Mouse (Mus musculus): Measurements from ENCODE around the gene Fam234a. TPM values are rescaled to one million over a fixed set of nuclear protein-coding genes. Genes with fewer than 3 reads are reported as not detected.
A peak's percentile ranks its signal among the peaks of the same experiment; 100 is the strongest.

Gene Fam234a
- polyA plus RNA-seq, 1 experiment from 2014 or later, result 123 TPM

DNA sequence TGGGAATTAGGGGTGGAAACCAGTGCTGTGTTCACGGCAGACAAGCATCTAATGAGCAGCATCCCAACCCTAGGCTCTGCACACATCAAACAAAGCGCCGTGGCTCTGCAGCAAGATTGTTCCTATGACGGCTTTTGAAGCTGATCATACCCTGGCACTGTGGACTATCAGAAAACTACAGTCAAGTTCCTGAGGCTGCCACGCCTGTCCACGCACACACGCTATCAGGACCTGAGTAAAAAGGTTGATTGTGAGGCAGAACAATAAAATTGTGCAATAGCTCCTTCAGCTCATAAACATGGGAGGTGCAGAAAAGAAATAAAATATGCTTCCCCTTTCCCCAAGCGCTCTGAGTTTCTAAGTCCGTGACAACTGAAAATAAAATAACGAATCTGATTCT lies 6.4 kb downstream of the Fam234a start:
- no peaks in the 10 kb centered on the region for H3K27me3 ChIP-seq (replicated peaks; ENCODE audit: control insufficient read depth, insufficient read depth, low read length)
- peak; percentile 84 for ATAC-seq
- no peak overlapping the region for H3K4me3 ChIP-seq (ENCODE audit: low read length)
- H3K4me2 ChIP-seq (ENCODE audit: low read depth, low read length), result peak overlapping the region; percentile 30
- 60% methylated on average over 10 of the region's 10 CpGs for WGBS
- no peaks in the 10 kb centered on the region for H3K36me3 ChIP-seq (ENCODE audit: control insufficient read depth, insufficient read depth, low read length)
- H3K9me3 ChIP-seq (ENCODE audit: control insufficient read depth, low read length), result no peaks in the 10 kb centered on the region
- H3K9ac ChIP-seq (ENCODE audit: low read depth, low read length), result no peak overlapping the region
- peaks cover 18% of the 10 kb centered on the region for H3K4me1 ChIP-seq (ENCODE audit: control insufficient read depth, insufficient read depth, low read length)
- peak overlapping the region; percentile 66 for H3K27ac ChIP-seq (ENCODE audit: low read length)

DNA sequence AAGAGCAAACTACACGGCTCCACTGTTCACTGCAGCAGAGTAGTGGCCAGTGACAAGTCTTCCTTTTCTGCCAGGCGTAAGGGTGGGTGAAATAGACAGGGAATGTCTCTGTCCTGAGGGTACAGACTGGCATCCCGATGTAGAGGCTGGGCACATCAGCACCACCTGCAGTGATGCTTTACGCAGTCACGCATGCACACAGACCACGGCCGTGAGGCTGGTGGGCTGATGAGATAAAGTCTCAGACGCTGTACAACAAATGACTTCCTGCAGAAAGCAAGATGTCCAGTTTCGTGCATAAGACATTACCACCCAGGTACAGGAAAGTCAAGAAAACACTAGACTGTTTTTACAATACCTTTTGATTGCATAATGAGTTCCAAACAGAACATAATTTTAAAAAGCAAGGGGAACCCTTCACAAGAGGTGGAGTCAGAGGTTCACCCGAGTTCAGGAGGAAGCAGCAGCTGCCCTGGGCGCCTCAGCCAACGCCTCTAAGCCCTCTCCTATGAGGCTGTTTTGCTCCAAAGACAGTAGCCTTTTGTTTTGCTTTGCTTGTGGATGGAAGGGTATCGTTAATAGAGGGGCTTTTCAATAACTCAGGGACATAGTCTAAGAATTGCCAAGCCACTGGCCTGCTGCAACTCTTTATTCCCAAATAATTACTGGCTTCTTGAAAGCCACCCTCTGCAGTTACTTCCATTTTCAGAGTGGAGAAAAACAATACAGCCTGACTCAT lies 8.8 kb downstream of the Fam234a start:
- Histone ChIP-seq H3K4me3 (ENCODE audit: low read length) (no peak overlapping the region), H3K4me1 (ENCODE audit: control insufficient read depth, insufficient read depth, low read length) (peaks cover 18% of the 10 kb centered on the region), H3K27me3 (replicated peaks; ENCODE audit: control insufficient read depth, insufficient read depth, low read length) (no peaks in the 10 kb centered on the region), H3K9me3 (ENCODE audit: control insufficient read depth, low read length) (no peaks in the 10 kb centered on the region), H3K27ac (ENCODE audit: low read length) (peak overlapping the region; percentile 83), H3K9ac (ENCODE audit: low read depth, low read length) (0 out of 2 replicates have a peak overlapping the region, but pooled peaks have one; percentile 2), H3K4me2 (ENCODE audit: low read depth, low read length) (0 out of 2 replicates have a peak overlapping the region, but pooled peaks have one; percentile 13), H3K36me3 (ENCODE audit: control insufficient read depth, insufficient read depth, low read length) (no peaks in the 10 kb centered on the region)
- 44% methylated on average over 13 of the region's 13 CpGs for WGBS
- ATAC-seq, result no peak

DNA sequence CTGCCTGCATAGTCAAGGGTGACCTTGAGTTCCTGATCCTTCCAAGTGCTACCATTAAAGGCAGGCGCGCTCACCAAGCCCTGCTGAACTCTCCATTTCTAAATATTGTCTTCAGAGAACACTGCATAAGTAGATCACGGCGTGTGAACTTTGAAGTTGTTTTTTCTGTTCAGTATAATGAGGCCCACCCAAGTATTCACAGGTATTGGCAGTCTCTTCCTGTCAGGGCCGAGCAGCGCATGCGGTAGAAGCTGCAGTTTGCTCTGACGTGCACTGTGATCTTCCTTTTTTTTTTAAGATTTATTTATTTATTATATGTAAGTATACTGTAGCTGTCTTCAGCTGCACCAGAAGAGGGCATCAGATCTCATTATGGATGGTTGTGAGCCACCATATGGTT lies 9.7 kb downstream of the Fam234a start:
- whole genome bisulfite sequencing, result 74% methylated on average over 8 of the region's 8 CpGs
- no peak for ATAC-seq
- H3K4me3 ChIP-seq (ENCODE audit: low read length), result no peak overlapping the region
- no peaks in the 10 kb centered on the region for H3K27me3 ChIP-seq (replicated peaks; ENCODE audit: control insufficient read depth, insufficient read depth, low read length)
- H3K4me1 ChIP-seq (ENCODE audit: control insufficient read depth, insufficient read depth, low read length), result peaks cover 18% of the 10 kb centered on the region
- H3K36me3 ChIP-seq (ENCODE audit: control insufficient read depth, insufficient read depth, low read length), result no peaks in the 10 kb centered on the region
- no peaks in the 10 kb centered on the region for H3K9me3 ChIP-seq (ENCODE audit: control insufficient read depth, low read length)
- H3K9ac ChIP-seq (ENCODE audit: low read depth, low read length), result no peak overlapping the region
- H3K27ac ChIP-seq (ENCODE audit: low read length), result no peak overlapping the region
- no peak overlapping the region for H3K4me2 ChIP-seq (ENCODE audit: low read depth, low read length)

GRCm38 (mm10) chr17:26232863-26233262 lies 11.2 kb downstream of the Fam234a start:
- H3K27me3 ChIP-seq (replicated peaks; ENCODE audit: control insufficient read depth, insufficient read depth, low read length), result no peaks in the 10 kb centered on the region
- ATAC-seq, result no peak
- H3K36me3 ChIP-seq (ENCODE audit: control insufficient read depth, insufficient read depth, low read length), result no peaks in the 10 kb centered on the region
- no peak overlapping the region for H3K27ac ChIP-seq (ENCODE audit: low read length)
- H3K4me2 ChIP-seq (ENCODE audit: low read depth, low read length), result no peak overlapping the region
- H3K9me3 ChIP-seq (ENCODE audit: control insufficient read depth, low read length), result no peaks in the 10 kb centered on the region
- WGBS, result 77% methylated on average over 8 of the region's 8 CpGs
- peaks cover 18% of the 10 kb centered on the region for H3K4me1 ChIP-seq (ENCODE audit: control insufficient read depth, insufficient read depth, low read length)
- no peak overlapping the region for H3K4me3 ChIP-seq (ENCODE audit: low read length)
- no peak overlapping the region for H3K9ac ChIP-seq (ENCODE audit: low read depth, low read length)

GRCm38 (mm10) chr17:26231156-26231555 lies 12.9 kb downstream of the Fam234a start:
- Histone ChIP-seq H3K4me1 (ENCODE audit: control insufficient read depth, insufficient read depth, low read length) (peaks cover 13% of the 10 kb centered on the region), H3K4me3 (ENCODE audit: low read length) (no peak overlapping the region), H3K9me3 (ENCODE audit: control insufficient read depth, low read length) (no peaks in the 10 kb centered on the region), H3K27me3 (replicated peaks; ENCODE audit: control insufficient read depth, insufficient read depth, low read length) (no peaks in the 10 kb centered on the region), H3K9ac (ENCODE audit: low read depth, low read length) (no peak overlapping the region), H3K4me2 (ENCODE audit: low read depth, low read length) (no peak overlapping the region), H3K27ac (ENCODE audit: low read length) (no peak overlapping the region), H3K36me3 (ENCODE audit: control insufficient read depth, insufficient read depth, low read length) (no peaks in the 10 kb centered on the region)
- no peak for ATAC-seq
- WGBS, result 89% methylated on average over 5 of the region's 5 CpGs

- Histone ChIP-seq H3K4me2 (ENCODE audit: low read depth, low read length) (no peak overlapping the region), H3K4me3 (ENCODE audit: low read length) (no peak overlapping the region), H3K27me3 (replicated peaks; ENCODE audit: control insufficient read depth, insufficient read depth, low read length) (no peaks in the 10 kb centered on the region), H3K4me1 (ENCODE audit: control insufficient read depth, insufficient read depth, low read length) (peaks cover 8% of the 10 kb centered on the region; the same call in 1 of the 2 replicates), H3K27ac (ENCODE audit: low read length) (no peak overlapping the region), H3K9me3 (ENCODE audit: control insufficient read depth, low read length) (no peaks in the 10 kb centered on the region), H3K36me3 (ENCODE audit: control insufficient read depth, insufficient read depth, low read length) (no peaks in the 10 kb centered on the region), H3K9ac (ENCODE audit: low read depth, low read length) (no peak overlapping the region)
- ATAC-seq, result no peak
- 94% methylated on average over 5 of the region's 5 CpGs for WGBS
Measured at GRCm38 (mm10) chr17:26229776-26230175, 14.3 kb downstream of the Fam234a start.

DNA sequence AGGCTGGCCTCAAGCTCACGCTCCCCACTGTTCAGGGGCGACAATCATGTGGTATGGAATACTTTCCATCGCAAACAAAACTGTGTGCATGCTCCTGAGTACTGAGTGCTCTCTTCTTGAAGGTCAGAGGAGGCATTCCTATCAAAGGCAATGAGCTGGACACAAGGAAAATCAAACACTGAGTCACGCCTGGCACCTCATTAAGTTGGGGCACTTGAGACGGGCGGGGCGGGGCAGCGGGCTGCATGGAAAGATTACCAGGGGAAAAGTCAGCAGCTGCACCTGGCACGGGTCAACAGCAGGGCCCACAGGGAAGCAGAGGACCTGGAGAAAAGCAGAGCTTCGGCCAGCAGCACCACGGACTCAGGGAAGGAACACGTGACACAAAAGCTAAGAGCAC lies 18.9 kb downstream of the Fam234a start:
- Histone ChIP-seq H3K36me3 (ENCODE audit: control insufficient read depth, insufficient read depth, low read length) (no peaks in the 10 kb centered on the region), H3K4me1 (ENCODE audit: control insufficient read depth, insufficient read depth, low read length) (peaks cover 9% of the 10 kb centered on the region; the same call in 1 of the 2 replicates), H3K4me2 (ENCODE audit: low read depth, low read length) (no peak overlapping the region), H3K9ac (ENCODE audit: low read depth, low read length) (no peak overlapping the region), H3K9me3 (ENCODE audit: control insufficient read depth, low read length) (no peaks in the 10 kb centered on the region), H3K27me3 (replicated peaks; ENCODE audit: control insufficient read depth, insufficient read depth, low read length) (no peaks in the 10 kb centered on the region), H3K4me3 (ENCODE audit: low read length) (no peak overlapping the region), H3K27ac (ENCODE audit: low read length) (peak overlapping the region; percentile 58; the same call in 1 of the 2 replicates)
- 68% methylated on average over 12 of the region's 12 CpGs for WGBS
- ATAC-seq, result peak; percentile 84

- Histone ChIP-seq H3K4me2 (ENCODE audit: low read depth, low read length) (no peak overlapping the region), H3K27ac (ENCODE audit: low read length) (no peak overlapping the region), H3K36me3 (ENCODE audit: control insufficient read depth, insufficient read depth, low read length) (no peaks in the 10 kb centered on the region), H3K9me3 (ENCODE audit: control insufficient read depth, low read length) (no peaks in the 10 kb centered on the region), H3K9ac (ENCODE audit: low read depth, low read length) (no peak overlapping the region), H3K4me3 (ENCODE audit: low read length) (no peak overlapping the region), H3K4me1 (ENCODE audit: control insufficient read depth, insufficient read depth, low read length) (peaks cover 9% of the 10 kb centered on the region; the same call in 1 of the 2 replicates), H3K27me3 (replicated peaks; ENCODE audit: control insufficient read depth, insufficient read depth, low read length) (no peaks in the 10 kb centered on the region)
- peak; percentile 56 for ATAC-seq
- WGBS, result 55% methylated on average over 2 of the region's 2 CpGs
Measured at GRCm38 (mm10) chr17:26221508-26221907, 22.5 kb downstream of the Fam234a start.

DNA sequence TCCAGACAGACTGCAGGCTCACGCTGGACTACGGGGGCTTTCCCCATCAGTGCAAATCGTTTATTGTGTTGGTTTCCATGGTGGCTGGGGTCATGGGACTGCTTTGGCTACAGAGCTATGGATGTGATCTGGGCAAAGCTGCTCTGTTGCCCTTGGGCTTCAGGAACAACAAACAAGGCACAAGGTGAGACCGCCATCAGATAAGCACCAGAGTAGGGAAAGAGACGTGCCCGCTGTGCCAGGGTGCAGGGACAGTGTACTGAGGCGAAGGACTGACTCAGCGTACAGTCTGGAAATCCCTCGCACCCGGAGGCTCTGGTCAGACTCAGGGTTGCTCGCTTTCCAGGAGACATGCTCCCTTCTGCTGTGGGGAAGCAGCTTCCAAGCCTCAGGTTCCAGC lies 31.4 kb downstream of the Fam234a start:
- peak; percentile 75 for ATAC-seq
- Histone ChIP-seq H3K4me3 (ENCODE audit: low read length) (no peak overlapping the region), H3K4me1 (ENCODE audit: control insufficient read depth, insufficient read depth, low read length) (no peaks in the 10 kb centered on the region), H3K36me3 (ENCODE audit: control insufficient read depth, insufficient read depth, low read length) (no peaks in the 10 kb centered on the region), H3K27ac (ENCODE audit: low read length) (no peak overlapping the region), H3K9ac (ENCODE audit: low read depth, low read length) (no peak overlapping the region), H3K4me2 (ENCODE audit: low read depth, low read length) (no peak overlapping the region), H3K27me3 (replicated peaks; ENCODE audit: control insufficient read depth, insufficient read depth, low read length) (no peaks in the 10 kb centered on the region), H3K9me3 (ENCODE audit: control insufficient read depth, low read length) (no peaks in the 10 kb centered on the region)
- 85% methylated on average over 11 of the region's 11 CpGs for WGBS
